Mouse (Mus musculus) kidney, embryonic 15.5 days (tissue): Measurements from ENCODE around the gene Hdgfl2. TPM values are rescaled to one million over a fixed set of nuclear protein-coding genes. Genes with fewer than 3 reads are reported as not detected.
A peak's percentile ranks its signal among the peaks of the same experiment; 100 is the strongest.

Experiments used
- ATAC-seq: fragments of 200-750 bp; cut with Nextera tagmentation; replicated peaks from 2 replicates; pipeline ENCODE4 v1.8.0; 2017; ENCODE audit warnings: moderate TSS enrichment; ENCODE audit not compliant: low FRiP score
- H3K27ac ChIP-seq: fragments of 300-500 bp; sonication (generic); 2 replicates; pipeline ENCODE4 v1.5.1; 2015; ENCODE audit warnings: mild to moderate bottlenecking, inconsistent platforms
- H3K27me3 ChIP-seq: fragments of 300-500 bp; sonication (generic); 2 replicates; pipeline ENCODE4 v1.6.1; 2015; ENCODE audit warnings: inconsistent platforms
- H3K36me3 ChIP-seq: fragments of 300-500 bp; sonication (generic); 2 replicates; pipeline ENCODE4 v1.6.1; 2015; ENCODE audit warnings: inconsistent platforms
- H3K4me1 ChIP-seq: fragments of 300-500 bp; sonication (generic); 2 replicates; pipeline ENCODE4 v1.6.1; 2015; ENCODE audit warnings: inconsistent platforms
- H3K4me2 ChIP-seq: fragments of 300-500 bp; sonication (generic); 2 replicates; pipeline ENCODE4 v1.6.1; 2015; ENCODE audit warnings: moderate library complexity, mild to moderate bottlenecking, inconsistent platforms
- H3K4me3 ChIP-seq: fragments of 300-500 bp; sonication (generic); replicated peaks from 2 replicates; pipeline ENCODE4 v1.5.1; 2015; ENCODE audit warnings: mild to moderate bottlenecking, inconsistent platforms
- H3K9ac ChIP-seq: fragments of 300-500 bp; sonication (generic); 2 replicates; pipeline ENCODE4 v1.6.1; 2015; ENCODE audit warnings: mild to moderate bottlenecking, inconsistent platforms
- H3K9me3 ChIP-seq: fragments of 300-500 bp; sonication (generic); replicated peaks from 2 replicates; pipeline ENCODE4 v1.6.1; 2016; ENCODE audit warnings: inconsistent platforms
- WGBS: fragments of 180-500 bp; shearing (Covaris S2); methylation state at CpG from one replicate; pipeline ENCODE4 v1.1.7; 2015; ENCODE audit warnings: mixed read lengths; 5-methylcytosine and 5-hydroxymethylcytosine counted together
- polyA plus RNA-seq: library from polyadenylated mRNA; unstranded; fragments of >200 nt; fragmentation: Nextera tagmentation; extraction: Ambion mirVana; gene quantifications from 2 replicates; pipeline ENCODE4 v1.2.1, GENCODE M21; 2015

Hdgfl2 gene
- polyA plus RNA-seq, 1 experiment from 2014 or later, result 141 TPM

DNA sequence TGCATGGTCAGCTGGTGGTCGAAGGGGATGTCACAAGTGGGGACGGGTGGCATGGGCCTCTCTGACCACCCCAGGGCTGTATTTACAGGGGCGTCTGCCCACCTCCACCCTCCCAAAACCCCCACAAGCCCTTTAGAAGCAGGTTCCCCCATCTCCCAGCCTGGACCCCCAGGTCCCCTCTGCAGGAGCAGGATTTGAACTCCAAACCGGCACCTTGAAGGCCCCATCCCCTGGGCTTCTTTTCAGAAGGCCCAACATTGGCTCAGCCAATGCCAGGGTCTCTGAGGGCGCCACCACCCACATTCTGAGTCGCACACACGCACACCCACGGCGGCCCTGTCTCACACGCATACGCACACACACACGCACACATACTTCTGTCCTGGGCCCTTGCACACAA lies 43.7 kb downstream of the Hdgfl2 start:
- Histone ChIP-seq H3K9me3 (peaks cover 6% of the 10 kb centered on the region; the same call in 1 of the 2 replicates), H3K9ac (no peak overlapping the region), H3K4me2 (no peak overlapping the region), H3K27ac (no peak overlapping the region), H3K36me3 (no peaks in the 10 kb centered on the region), H3K4me3 (no peak overlapping the region), H3K27me3 (peaks cover 72% of the 10 kb centered on the region), H3K4me1 (peaks cover 31% of the 10 kb centered on the region)
- WGBS, result 90% methylated on average over 12 of the region's 12 CpGs
- ATAC-seq, result no peak

DNA sequence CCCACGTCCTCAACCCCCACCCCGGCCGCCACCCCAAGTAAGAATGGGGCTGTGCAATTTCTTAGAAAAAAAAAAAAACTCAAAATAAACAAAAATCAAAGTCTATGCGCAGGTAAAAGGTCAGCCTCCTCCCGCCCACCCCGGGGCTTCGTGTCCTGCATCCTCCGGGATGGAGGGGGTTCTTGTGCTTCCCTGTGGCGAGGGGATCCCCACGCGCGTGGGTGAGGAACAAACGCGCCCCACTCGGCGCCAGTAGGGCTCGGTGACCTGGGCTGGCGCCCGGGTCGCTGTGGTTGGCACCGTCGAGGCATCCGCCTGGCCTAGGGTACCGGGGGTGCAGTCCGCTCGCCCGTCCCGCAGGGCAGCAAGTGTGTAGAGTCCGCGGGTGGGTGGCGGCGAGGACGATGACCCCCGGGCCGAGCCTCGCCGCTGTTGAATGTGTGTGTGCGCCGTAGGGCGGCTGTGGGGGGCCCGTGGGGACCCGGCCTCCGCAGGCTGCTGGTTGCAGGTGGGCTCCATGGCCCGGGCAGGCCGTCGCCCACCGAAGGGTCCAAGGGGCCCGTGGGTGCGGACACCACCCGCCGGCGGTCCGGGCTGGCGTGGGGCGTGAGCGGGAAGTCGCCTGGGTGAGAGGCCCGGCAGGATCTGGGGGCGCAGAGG lies 44.4 kb downstream of the Hdgfl2 start:
- H3K4me2 ChIP-seq, result peak overlapping the region; percentile 90
- ATAC-seq, result no peak
- peak overlapping the region; percentile 50; the same call in 1 of the 2 replicates for H3K9ac ChIP-seq
- WGBS, result 43% methylated on average over 59 of the region's 59 CpGs
- H3K9me3 ChIP-seq, result peaks cover 6% of the 10 kb centered on the region; the same call in 1 of the 2 replicates
- H3K4me1 ChIP-seq, result peaks cover 31% of the 10 kb centered on the region
- H3K27me3 ChIP-seq, result peaks cover 66% of the 10 kb centered on the region
- H3K27ac ChIP-seq, result no peak overlapping the region
- peak overlapping the region; percentile 49 for H3K4me3 ChIP-seq
- no peaks in the 10 kb centered on the region for H3K36me3 ChIP-seq

DNA sequence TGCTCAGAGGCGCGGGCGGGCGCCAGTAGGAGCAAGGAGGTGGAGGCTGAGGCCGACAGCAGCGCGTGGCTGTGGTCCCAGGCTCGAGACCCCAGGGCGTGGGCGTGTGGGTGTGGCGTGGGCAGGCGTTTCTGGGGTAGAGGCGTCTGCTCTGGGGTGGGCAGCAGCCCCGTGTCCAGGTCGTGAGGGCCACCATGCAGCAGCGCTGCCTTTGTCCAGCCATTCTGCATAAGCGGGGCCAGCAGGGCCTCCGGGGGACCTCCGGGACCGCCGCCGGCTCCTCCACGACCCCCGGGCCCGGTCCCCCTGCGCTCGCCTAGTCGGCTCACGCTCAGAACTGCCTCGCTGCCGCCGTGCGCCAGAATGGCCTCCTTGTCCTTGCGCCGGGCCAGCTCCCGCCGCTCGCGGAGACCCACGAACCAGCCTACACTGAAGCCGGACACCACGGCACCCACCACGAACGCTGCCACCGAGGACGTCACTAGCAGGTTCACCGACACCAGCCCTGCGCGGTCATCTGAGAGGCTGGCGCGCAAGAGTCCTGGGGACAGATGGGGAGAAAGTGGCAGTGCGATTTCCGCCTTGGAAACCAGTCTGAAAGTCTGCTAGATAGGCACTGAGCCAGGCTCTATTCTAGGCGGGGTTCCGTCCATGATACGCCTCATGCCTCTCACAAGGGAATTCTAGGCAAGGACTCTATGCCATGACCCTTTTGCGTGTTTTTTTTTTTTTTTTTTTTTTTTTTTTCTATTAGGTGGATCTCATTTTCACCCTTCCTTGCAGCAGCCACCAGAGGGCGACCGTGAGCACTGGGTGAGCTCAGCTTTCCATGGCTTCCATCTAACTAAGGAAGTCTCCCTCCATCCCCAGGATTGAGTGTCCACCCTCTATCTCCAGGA lies 45.2 kb downstream of the Hdgfl2 start:
- Histone ChIP-seq H3K36me3 (no peaks in the 10 kb centered on the region), H3K9ac (peak overlapping the region; percentile 50), H3K4me3 (peak overlapping the region; percentile 49), H3K9me3 (peaks cover 6% of the 10 kb centered on the region; the same call in 1 of the 2 replicates), H3K27ac (no peak overlapping the region), H3K4me2 (peak overlapping the region; percentile 90), H3K4me1 (peaks cover 26% of the 10 kb centered on the region), H3K27me3 (peaks cover 58% of the 10 kb centered on the region)
- no peak for ATAC-seq
- WGBS, result 12% methylated on average over 59 of the region's 59 CpGs

DNA sequence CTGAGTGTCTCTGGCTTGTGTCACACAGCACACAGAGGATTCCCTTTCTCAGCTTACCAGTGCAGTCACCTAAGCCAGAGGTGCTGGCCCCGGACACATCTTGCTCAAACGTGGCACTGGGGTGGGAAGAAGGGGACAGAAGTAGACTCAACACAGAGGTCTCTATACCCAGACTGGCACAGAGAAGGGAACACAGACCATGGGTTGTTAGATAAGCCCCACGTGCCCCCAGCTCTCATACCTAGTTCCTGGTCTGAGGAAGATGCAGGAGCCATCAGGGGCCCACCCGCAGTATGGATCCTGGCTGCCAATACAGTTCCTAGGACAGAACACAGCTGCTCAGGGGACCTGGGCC lies 45.8 kb downstream of the Hdgfl2 start:
- Histone ChIP-seq H3K27me3 (peaks cover 51% of the 10 kb centered on the region), H3K4me3 (0 out of 2 replicates have a peak overlapping the region, but pooled peaks have one; percentile 49), H3K36me3 (no peaks in the 10 kb centered on the region), H3K4me2 (no peak overlapping the region), H3K9me3 (peaks cover 6% of the 10 kb centered on the region; the same call in 1 of the 2 replicates), H3K9ac (no peak overlapping the region), H3K4me1 (peaks cover 20% of the 10 kb centered on the region), H3K27ac (no peak overlapping the region)
- ATAC-seq, result no peak
- whole genome bisulfite sequencing, result 87% methylated on average over 4 of the region's 4 CpGs

DNA sequence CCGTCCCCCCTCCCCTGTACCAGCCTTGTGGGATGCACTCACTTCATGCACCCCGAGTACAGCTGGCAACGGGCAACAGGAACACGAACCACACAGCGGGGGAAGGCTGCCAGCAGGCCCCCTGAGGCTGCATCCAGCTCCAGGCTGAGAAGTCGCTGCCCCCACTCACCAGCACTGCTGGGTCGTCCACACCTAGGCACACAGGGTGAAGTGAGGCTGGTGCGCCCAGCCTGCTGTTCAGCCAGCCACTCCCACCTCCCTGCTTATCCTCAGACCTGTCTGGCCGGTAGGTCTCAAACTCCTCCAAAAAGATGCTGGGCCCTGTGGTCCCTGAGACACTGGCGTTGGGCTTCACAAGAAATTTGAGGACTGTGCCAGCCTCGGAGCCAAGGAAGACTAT lies 46.7 kb downstream of the Hdgfl2 start:
- H3K27ac ChIP-seq, result no peak overlapping the region
- H3K9me3 ChIP-seq, result peaks cover 6% of the 10 kb centered on the region; the same call in 1 of the 2 replicates
- peaks cover 14% of the 10 kb centered on the region for H3K4me1 ChIP-seq
- no peaks in the 10 kb centered on the region for H3K36me3 ChIP-seq
- H3K27me3 ChIP-seq, result peaks cover 42% of the 10 kb centered on the region
- no peak overlapping the region for H3K9ac ChIP-seq
- H3K4me2 ChIP-seq, result no peak overlapping the region
- WGBS, result 75% methylated on average over 11 of the region's 11 CpGs
- no peak for ATAC-seq
- no peak overlapping the region for H3K4me3 ChIP-seq

DNA sequence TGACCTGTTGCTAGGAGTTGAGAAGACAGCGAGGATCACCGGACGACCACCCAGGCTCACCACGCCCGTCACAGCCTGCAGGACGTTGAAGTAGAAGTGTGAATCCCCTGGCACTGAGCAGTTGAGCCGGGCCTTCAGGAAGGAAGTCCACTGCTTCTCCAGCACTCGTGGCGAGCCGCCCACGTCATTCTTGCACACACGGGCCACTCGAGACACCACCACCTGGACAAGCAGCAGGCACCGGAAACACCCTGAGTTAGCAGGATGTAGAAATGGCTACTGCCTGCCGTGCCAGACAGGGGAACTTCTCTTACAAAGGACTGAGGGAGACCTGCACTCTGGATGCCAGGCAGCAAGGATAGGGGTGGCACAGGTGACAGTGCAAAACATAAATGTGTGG lies 48.8 kb downstream of the Hdgfl2 start:
- ATAC-seq, result no peak
- no peaks in the 10 kb centered on the region for H3K9me3 ChIP-seq
- H3K4me3 ChIP-seq, result no peak overlapping the region
- H3K27ac ChIP-seq, result no peak overlapping the region
- H3K4me1 ChIP-seq, result peaks cover 19% of the 10 kb centered on the region
- H3K36me3 ChIP-seq, result no peaks in the 10 kb centered on the region
- H3K27me3 ChIP-seq, result peaks cover 21% of the 10 kb centered on the region
- H3K9ac ChIP-seq, result no peak overlapping the region
- WGBS, result 70% methylated on average over 15 of the region's 15 CpGs
- H3K4me2 ChIP-seq, result no peak overlapping the region

DNA sequence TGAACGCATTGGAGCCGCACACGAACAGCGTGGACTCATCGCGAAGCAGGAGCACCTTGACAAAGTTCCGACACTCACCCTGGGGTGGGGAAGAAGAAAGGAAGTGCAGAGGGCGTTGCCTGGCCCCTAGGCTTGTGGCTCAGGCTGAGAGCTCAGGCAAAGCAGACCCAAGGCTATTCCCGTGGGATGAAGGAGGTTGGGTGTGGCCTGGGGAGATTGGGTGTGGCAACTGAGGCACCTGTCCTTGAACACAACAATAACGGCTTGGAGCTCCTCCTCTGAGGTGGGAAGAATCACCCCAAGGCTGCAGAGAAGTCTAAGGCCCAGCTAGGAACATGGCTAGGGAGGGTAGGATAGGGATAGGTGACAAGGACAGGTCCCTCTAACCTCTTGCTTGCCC lies 51.7 kb downstream of the Hdgfl2 start:
- no peak overlapping the region for H3K4me2 ChIP-seq
- no peaks in the 10 kb centered on the region for H3K27me3 ChIP-seq
- no peaks in the 10 kb centered on the region for H3K9me3 ChIP-seq
- peaks cover 27% of the 10 kb centered on the region for H3K4me1 ChIP-seq
- H3K27ac ChIP-seq, result no peak overlapping the region
- H3K36me3 ChIP-seq, result no peaks in the 10 kb centered on the region
- no peak overlapping the region for H3K9ac ChIP-seq
- WGBS, result 91% methylated on average over 10 of the region's 10 CpGs
- no peak overlapping the region for H3K4me3 ChIP-seq
- ATAC-seq, result no peak

DNA sequence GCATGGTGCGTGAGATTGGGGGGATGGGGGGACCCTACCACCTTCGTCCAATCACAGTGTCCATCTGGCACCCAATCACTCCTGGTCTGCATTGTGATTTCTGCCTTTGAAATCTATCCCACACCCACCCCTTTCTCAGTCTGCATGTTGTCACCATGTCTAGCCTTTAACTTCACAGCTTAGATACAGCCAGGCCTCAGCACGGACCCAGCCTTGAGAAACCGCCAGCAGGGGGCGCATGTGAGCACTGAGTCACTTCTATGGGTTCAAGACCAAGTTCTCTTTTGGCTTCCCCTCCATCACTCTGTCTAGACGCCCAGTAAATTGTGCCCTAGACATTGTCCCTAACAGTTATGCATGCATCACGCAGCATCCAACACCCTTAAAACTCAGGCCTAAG lies 52.4 kb downstream of the Hdgfl2 start:
- Histone ChIP-seq H3K9me3 (no peaks in the 10 kb centered on the region), H3K36me3 (no peaks in the 10 kb centered on the region), H3K27ac (no peak overlapping the region), H3K27me3 (peaks cover 2% of the 10 kb centered on the region; the same call in 1 of the 2 replicates), H3K9ac (no peak overlapping the region), H3K4me1 (peaks cover 27% of the 10 kb centered on the region), H3K4me2 (no peak overlapping the region), H3K4me3 (no peak overlapping the region)
- WGBS, result 43% methylated on average over 7 of the region's 7 CpGs
- no peak for ATAC-seq

DNA sequence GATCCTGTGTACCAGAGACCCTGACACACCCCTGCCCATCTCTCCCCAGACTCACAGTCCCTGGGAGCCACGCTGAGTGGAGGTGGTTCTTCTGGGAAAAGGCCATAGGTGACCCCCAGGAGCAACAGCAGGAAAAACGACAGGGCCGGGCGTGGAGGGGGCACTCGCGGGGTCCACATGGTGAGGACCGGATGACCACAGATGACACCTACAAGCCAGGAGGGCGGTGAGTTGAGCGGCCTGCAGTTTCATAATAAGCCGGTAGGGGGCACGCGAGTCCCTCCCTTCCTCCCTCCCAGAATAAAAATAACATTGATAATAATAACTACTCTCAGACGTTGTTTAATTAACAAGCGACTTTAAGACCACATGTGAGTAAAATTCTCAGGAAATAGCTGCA lies 53.2 kb downstream of the Hdgfl2 start:
- H3K4me1 ChIP-seq, result peaks cover 35% of the 10 kb centered on the region
- no peaks in the 10 kb centered on the region for H3K9me3 ChIP-seq
- H3K4me2 ChIP-seq, result peak overlapping the region; percentile 46
- no peaks in the 10 kb centered on the region for H3K36me3 ChIP-seq
- H3K4me3 ChIP-seq, result peak overlapping the region; percentile 23; the same call in 1 of the 2 replicates
- no peak overlapping the region for H3K27ac ChIP-seq
- H3K9ac ChIP-seq, result no peak overlapping the region
- WGBS, result 5% methylated on average over 14 of the region's 14 CpGs
- H3K27me3 ChIP-seq, result peaks cover 8% of the 10 kb centered on the region; the same call in 1 of the 2 replicates
- no peak for ATAC-seq

DNA sequence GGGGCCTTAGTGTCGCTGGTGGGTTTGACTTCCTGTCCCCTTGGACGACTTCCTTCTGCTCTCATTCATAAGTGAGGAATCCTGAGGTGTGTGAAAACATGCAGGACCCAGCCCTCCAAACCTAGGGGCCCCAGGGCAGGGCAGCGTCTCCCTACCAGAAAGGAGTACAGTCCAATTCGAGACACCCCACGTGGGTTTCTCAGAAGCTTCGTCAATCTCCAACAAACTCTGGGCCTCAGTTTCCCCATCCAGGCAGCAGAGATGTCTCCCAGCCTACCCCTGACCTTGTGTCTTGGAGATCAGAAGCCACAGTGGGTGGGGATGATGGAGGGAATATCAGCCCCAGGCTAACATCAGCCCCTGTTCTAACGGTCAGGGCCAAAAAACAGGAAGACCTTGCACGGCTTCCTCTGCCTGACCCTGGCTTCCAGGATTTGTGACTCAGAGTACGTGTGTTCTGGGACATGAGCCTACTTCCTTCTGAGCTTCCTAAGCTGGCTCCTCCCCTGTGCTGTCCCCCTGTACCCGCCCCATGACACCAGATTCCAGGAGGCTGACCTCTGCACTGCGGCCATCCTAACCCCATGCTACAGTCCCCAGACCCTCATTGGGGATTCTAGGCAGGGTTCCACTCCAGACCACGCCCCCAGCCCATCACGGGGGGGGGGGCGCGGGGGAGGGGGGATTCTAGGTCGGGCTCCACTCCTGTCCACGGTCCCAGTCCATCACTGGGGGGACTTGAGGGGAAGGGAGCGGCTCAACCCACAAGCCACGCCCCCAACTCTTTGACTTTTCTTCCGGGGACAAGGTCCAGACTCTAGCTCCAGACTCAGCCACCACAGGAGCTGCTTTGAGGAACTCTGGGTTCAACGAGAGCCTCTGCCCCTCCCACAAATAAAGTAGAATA lies 54.3 kb downstream of the Hdgfl2 start:
- Histone ChIP-seq H3K4me3 (peak overlapping the region; percentile 33), H3K27me3 (peaks cover 16% of the 10 kb centered on the region), H3K4me1 (peaks cover 45% of the 10 kb centered on the region), H3K27ac (peak overlapping the region; percentile 85), H3K36me3 (no peaks in the 10 kb centered on the region), H3K9me3 (no peaks in the 10 kb centered on the region), H3K4me2 (peak overlapping the region; percentile 64), H3K9ac (peak overlapping the region; percentile 14; the same call in 1 of the 2 replicates)
- WGBS, result 15% methylated on average over 19 of the region's 21 CpGs
- peak; percentile 80 for ATAC-seq

DNA sequence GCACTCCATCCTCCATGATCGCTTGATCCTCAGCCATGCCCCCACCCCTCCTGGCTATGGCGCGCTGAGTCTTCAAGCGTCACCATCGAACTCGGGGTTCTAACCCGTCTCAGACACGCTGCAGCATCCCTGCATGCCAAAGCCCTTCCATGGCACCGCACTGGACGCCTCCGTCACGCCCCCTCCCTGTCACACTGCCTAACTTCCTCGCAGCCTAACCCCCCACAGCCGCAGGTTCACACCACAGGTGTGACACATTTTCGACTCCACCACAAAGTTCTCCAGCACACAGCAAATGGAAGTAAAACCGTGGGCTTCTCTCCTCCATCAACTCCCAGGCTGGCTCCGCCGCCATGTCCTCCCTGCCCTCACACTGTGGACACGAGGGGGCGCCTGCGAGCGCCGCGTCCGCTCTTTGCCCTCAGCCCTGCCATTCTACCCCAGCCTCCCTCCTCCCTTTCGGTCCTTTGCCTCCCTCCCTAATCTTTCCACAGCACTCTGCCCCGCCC lies 55.1 kb downstream of the Hdgfl2 start:
- Histone ChIP-seq H3K4me2 (peak overlapping the region; percentile 64), H3K9ac (peak overlapping the region; percentile 11; the same call in 1 of the 2 replicates), H3K36me3 (no peaks in the 10 kb centered on the region), H3K27me3 (peaks cover 24% of the 10 kb centered on the region), H3K4me3 (peak overlapping the region; percentile 33), H3K9me3 (no peaks in the 10 kb centered on the region), H3K4me1 (peaks cover 49% of the 10 kb centered on the region), H3K27ac (peak overlapping the region; percentile 85)
- WGBS, result 2% methylated on average over 27 of the region's 27 CpGs
- peak; percentile 23 for ATAC-seq
